Mouse (Mus musculus) cerebellum, adult (tissue): Measurements from ENCODE around the gene Chst11.

ENCODE experiments used
- ATAC-seq: cut with Nextera tagmentation; 2 replicates; pipeline ENCODE4 v1.9.2; 2017; ENCODE audit warnings: mild to moderate bottlenecking, moderate library complexity, mixed read lengths; ENCODE audit not compliant: insufficient number of reproducible peaks, low FRiP score, low TSS enrichment

Gene Chst11

GRCm38 (mm10) chr10:83068466-83068865, 83.2 kb downstream of the Chst11 start:
- 0 out of 2 replicates have a peak, but pooled peaks have one; percentile 12 for ATAC-seq

GRCm38 (mm10) chr10:83069791-83070190, 84.5 kb downstream of the Chst11 start:
- ATAC-seq = no peak

- ATAC-seq = no peak
Observed at GRCm38 (mm10) chr10:83071785-83072580, 86.7 kb downstream of the Chst11 start.

- ATAC-seq = no peak
Observed at GRCm38 (mm10) chr10:83073119-83073518, 87.8 kb downstream of the Chst11 start.

GRCm38 (mm10) chr10:83076816-83077215, 91.5 kb downstream of the Chst11 start:
- peak; percentile 29; the same call in 1 of the 2 replicates for ATAC-seq

- no peak for ATAC-seq
Observed at GRCm38 (mm10) chr10:83078723-83079122, 93.4 kb downstream of the Chst11 start.

- ATAC-seq = no peak
Observed at GRCm38 (mm10) chr10:83079755-83080154, 94.5 kb downstream of the Chst11 start.

GRCm38 (mm10) chr10:83080275-83080741, 95.0 kb downstream of the Chst11 start:
- no peak for ATAC-seq

GRCm38 (mm10) chr10:83080930-83081329, 95.6 kb downstream of the Chst11 start:
- no peak for ATAC-seq

GRCm38 (mm10) chr10:83083946-83084345, 98.6 kb downstream of the Chst11 start:
- no peak for ATAC-seq

- no peak for ATAC-seq
Observed at GRCm38 (mm10) chr10:83088318-83088717, 103.0 kb downstream of the Chst11 start.

GRCm38 (mm10) chr10:83088826-83089225, 103.5 kb downstream of the Chst11 start:
- no peak for ATAC-seq

GRCm38 (mm10) chr10:83090185-83090584, 104.9 kb downstream of the Chst11 start:
- ATAC-seq = no peak

GRCm38 (mm10) chr10:83093705-83094104, 108.4 kb downstream of the Chst11 start:
- no peak for ATAC-seq

GRCm38 (mm10) chr10:83094248-83094647, 109.0 kb downstream of the Chst11 start:
- ATAC-seq = no peak

GRCm38 (mm10) chr10:83094821-83095725, 109.8 kb downstream of the Chst11 start:
- ATAC-seq = no peak

- ATAC-seq = no peak
Observed at GRCm38 (mm10) chr10:83096257-83096656, 111.0 kb downstream of the Chst11 start.

- ATAC-seq = no peak
Observed at GRCm38 (mm10) chr10:83098940-83099339, 113.6 kb downstream of the Chst11 start.

- no peak for ATAC-seq
Observed at GRCm38 (mm10) chr10:83099669-83100068, 114.4 kb downstream of the Chst11 start.

- no peak for ATAC-seq
Observed at GRCm38 (mm10) chr10:83100890-83101289, 115.6 kb downstream of the Chst11 start.
